Mouse (Mus musculus) heart, embryonic 16.5 days (tissue): ENCODE results near the gene Gm20662. TPM values are rescaled to one million over a fixed set of nuclear protein-coding genes. Genes with fewer than 3 reads are reported as not detected.
A peak's percentile ranks its signal among the peaks of the same experiment; 100 is the strongest.

Source experiments
- ATAC-seq: fragments of 200-750 bp; cut with Nextera tagmentation; replicated peaks from 2 replicates; pipeline ENCODE4 v1.8.0; 2017; ENCODE audit warnings: moderate number of reproducible peaks; ENCODE audit not compliant: insufficient read depth, low FRiP score; ENCODE audit errors: extremely low read depth
- H3K27ac ChIP-seq: fragments of 300-500 bp; sonication (generic); 2 replicates; pipeline ENCODE4 v1.5.1; 2014; ENCODE audit warnings: mild to moderate bottlenecking, low read length, control low read depth, moderate library complexity
- H3K27me3 ChIP-seq: fragments of 300-500 bp; sonication (generic); 2 replicates; pipeline ENCODE4 v1.6.1; 2014; ENCODE audit warnings: low read length, mixed read lengths; ENCODE audit not compliant: control insufficient read depth, insufficient read depth
- H3K36me3 ChIP-seq: fragments of 300-500 bp; sonication (generic); 2 replicates; pipeline ENCODE4 v1.6.1; 2014; ENCODE audit not compliant: control insufficient read depth, insufficient read depth
- H3K4me1 ChIP-seq: fragments of 300-500 bp; sonication (generic); 2 replicates; pipeline ENCODE4 v1.6.1; 2014; ENCODE audit warnings: low read length, mixed read lengths; ENCODE audit not compliant: control insufficient read depth, insufficient read depth
- H3K4me2 ChIP-seq: fragments of 300-500 bp; sonication (generic); 2 replicates; pipeline ENCODE4 v1.6.1; 2014; ENCODE audit warnings: low read depth, mild to moderate bottlenecking, control low read depth, low read length
- H3K4me3 ChIP-seq: fragments of 300-500 bp; sonication (generic); 2 replicates; pipeline ENCODE4 v1.5.1; 2014; ENCODE audit warnings: mild to moderate bottlenecking, control low read depth, low read length
- H3K9ac ChIP-seq: fragments of 300-500 bp; sonication (generic); 2 replicates; pipeline ENCODE4 v1.6.1; 2014; ENCODE audit warnings: low read length, control low read depth
- H3K9me3 ChIP-seq: fragments of 300-500 bp; sonication (generic); replicated peaks from 2 replicates; pipeline ENCODE4 v1.6.1; 2016; ENCODE audit warnings: low read length; ENCODE audit not compliant: control insufficient read depth
- WGBS: fragments of 180-500 bp; shearing (Covaris S2); extraction: QIAGEN DNeasy Blood & Tissue Kit; methylation state at CpG from one replicate; pipeline ENCODE4 v1.1.7; 2014; 5-methylcytosine and 5-hydroxymethylcytosine counted together
- polyA plus RNA-seq: library from polyadenylated mRNA; unstranded; fragments of >200 nt; fragmentation: Nextera tagmentation; extraction: Ambion mirVana; gene quantifications from 2 replicates; pipeline ENCODE4 v1.2.1, GENCODE M21; 2015

Gene Gm20662
- polyA plus RNA-seq, 1 experiment from 2014 or later, result 0.76 TPM

GRCm38 (mm10) chr9:107983421-107983890 is 12.7 kb upstream of the Gm20662 start:
- Histone ChIP-seq H3K4me3 (peak overlapping the region; percentile 83), H3K27ac (peak overlapping the region; percentile 99), H3K27me3 (no peaks in the 10 kb centered on the region), H3K9ac (peak overlapping the region; percentile 81), H3K4me2 (peak overlapping the region; percentile 88), H3K4me1 (peaks cover 49% of the 10 kb centered on the region), H3K9me3 (no peaks in the 10 kb centered on the region), H3K36me3 (peaks cover 5% of the 10 kb centered on the region; the same call in 1 of the 2 replicates)
- peak; percentile 53 for ATAC-seq
- 5% methylated on average over 4 of the region's 4 CpGs for WGBS

DNA sequence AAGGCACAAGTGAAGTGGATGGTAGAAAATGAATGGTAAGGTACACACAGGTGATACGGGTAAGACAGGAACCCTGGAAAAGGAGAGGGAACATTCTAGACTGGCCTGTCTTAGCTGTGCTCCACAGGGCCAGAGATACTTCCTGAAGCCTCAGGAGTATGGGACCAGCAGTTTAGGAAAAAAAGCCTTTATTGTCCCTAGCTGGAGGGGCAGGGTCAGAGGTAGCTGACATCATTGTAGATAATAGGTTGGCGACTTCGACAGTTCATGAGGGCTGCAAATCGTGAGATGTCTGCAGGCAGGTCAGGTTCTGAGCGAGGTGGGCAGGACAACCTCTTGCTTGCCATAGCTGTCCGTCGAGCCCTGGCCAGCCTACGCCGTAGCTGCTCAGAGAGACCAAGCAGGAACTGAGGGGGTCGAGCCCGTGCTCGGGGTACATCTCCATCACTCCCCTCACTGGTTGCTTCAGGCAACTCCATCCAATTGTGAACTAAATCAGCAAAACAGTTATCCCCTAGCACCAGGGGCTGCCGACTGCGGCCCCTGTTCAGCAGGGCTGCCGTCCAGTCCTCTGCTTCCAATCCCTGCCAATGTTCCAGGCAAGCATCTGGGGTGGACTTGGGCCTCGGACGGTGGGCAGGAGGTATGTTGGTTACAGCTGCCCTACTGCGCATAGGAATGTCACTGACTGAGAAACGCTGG is 11.9 kb upstream of the Gm20662 start:
- H3K9me3 ChIP-seq, result no peaks in the 10 kb centered on the region
- H3K4me3 ChIP-seq, result peak overlapping the region; percentile 83
- peak overlapping the region; percentile 99 for H3K27ac ChIP-seq
- H3K36me3 ChIP-seq, result peaks cover 4% of the 10 kb centered on the region; the same call in 1 of the 2 replicates
- H3K4me2 ChIP-seq, result peak overlapping the region; percentile 88
- peak overlapping the region; percentile 81 for H3K9ac ChIP-seq
- peaks cover 49% of the 10 kb centered on the region for H3K4me1 ChIP-seq
- no peak for ATAC-seq
- H3K27me3 ChIP-seq, result no peaks in the 10 kb centered on the region
- 45% methylated on average over 19 of the region's 19 CpGs for WGBS

GRCm38 (mm10) chr9:107984754-107985055 is 11.4 kb upstream of the Gm20662 start:
- Histone ChIP-seq H3K27ac (peak overlapping the region; percentile 99), H3K9me3 (no peaks in the 10 kb centered on the region), H3K36me3 (peaks cover 2% of the 10 kb centered on the region; the same call in 1 of the 2 replicates), H3K4me1 (peaks cover 49% of the 10 kb centered on the region), H3K4me3 (peak overlapping the region; percentile 83), H3K27me3 (no peaks in the 10 kb centered on the region), H3K4me2 (peak overlapping the region; percentile 88), H3K9ac (peak overlapping the region; percentile 81)
- WGBS, result 38% methylated on average over 9 of the region's 9 CpGs
- ATAC-seq, result no peak

DNA sequence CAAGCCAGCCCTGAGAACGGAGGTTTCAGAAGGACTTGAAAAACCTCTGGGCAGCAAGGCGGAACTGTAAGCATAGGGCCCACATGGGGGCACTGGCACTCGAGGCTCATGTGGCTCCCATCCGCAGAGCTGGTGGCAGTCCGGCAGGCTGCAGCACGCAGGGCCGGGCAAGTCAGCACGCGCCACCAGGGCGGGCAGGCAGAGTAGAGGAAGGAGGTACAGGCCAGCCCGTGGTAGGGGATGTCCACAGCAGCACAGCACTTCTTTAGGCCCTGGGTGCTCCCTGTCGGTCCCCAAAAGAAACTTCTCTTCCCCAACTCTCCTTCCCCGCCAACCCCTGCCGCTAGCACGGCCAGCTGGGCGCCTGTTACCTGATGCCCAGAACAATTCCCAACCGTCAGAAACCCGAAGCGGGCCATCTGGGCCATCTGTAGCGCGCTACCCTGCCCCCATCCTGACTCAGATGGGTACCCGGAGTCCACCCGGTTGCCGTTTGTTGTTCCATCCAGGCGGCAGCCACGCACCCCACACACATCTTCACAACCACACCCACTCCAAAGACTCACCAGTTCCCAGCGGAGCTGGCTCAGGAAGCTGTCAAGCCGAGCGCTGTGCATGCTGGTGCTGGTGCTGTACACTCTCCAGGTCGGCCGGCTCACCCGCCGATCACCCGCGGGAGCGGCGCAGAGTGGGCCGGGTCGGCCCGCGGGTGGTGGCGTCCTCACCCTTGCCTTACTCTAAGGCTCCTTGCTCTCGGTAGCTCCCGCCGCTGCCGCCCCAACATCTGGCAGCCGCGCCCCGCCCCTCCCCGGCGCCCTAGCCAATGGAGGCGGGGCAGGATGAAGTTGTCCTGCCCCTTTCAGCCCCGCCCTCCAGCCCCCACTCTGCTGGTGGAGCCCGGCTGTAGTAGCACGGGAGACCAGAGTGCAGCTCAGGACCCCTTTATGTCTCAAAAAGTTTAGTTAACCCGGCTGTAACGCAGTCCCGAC is 10.7 kb upstream of the Gm20662 start, which contains the start of gene Inka1:
Inka1 (minus strand) TSS at position 749 of the 989 bp plus-strand sequence.
- H3K4me1 ChIP-seq, result peaks cover 49% of the 10 kb centered on the region
- no peaks in the 10 kb centered on the region for H3K27me3 ChIP-seq
- H3K4me2 ChIP-seq, result peak within 1 kb of the TSS; percentile 88
- H3K27ac ChIP-seq, result peak within 1 kb of the TSS; percentile 99
- peak within 1 kb of the TSS; percentile 83 for H3K4me3 ChIP-seq
- ATAC-seq, result peak; percentile 63
- no peaks in the 10 kb centered on the region for H3K9me3 ChIP-seq
- WGBS, result under 1% methylated on average over 52 of the region's 58 CpGs
- H3K9ac ChIP-seq, result peak within 1 kb of the TSS; percentile 81
- no peaks in the 10 kb centered on the region for H3K36me3 ChIP-seq

DNA sequence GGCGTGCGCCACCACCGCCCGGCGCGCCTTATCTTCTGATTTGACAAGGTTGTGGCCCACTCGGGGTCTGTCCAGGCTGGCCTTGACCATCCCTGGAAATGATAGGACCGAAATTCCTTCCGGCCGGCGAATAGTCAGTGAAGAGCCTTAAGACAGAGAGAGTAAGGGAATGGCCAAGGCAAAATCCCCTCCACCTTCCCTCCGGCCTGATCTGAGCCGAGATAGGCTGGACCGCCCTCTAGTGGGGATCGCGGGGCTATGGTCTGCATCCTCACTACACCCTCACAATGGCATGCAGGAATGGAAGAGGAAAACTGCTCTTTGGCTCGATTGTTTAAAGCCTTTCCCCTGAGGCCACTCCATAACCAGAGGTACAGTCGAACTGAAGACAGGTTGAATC is 9.8 kb upstream of the Gm20662 start:
- 1% methylated on average over 18 of the region's 18 CpGs for WGBS
- peak overlapping the region; percentile 99 for H3K27ac ChIP-seq
- H3K9me3 ChIP-seq, result no peaks in the 10 kb centered on the region
- H3K4me3 ChIP-seq, result peak overlapping the region; percentile 83
- H3K9ac ChIP-seq, result peak overlapping the region; percentile 81
- H3K36me3 ChIP-seq, result no peaks in the 10 kb centered on the region
- 0 out of 2 replicates have a peak, but pooled peaks have one; percentile 11 for ATAC-seq
- peaks cover 40% of the 10 kb centered on the region for H3K4me1 ChIP-seq
- H3K4me2 ChIP-seq, result peak overlapping the region; percentile 88
- H3K27me3 ChIP-seq, result no peaks in the 10 kb centered on the region

GRCm38 (mm10) chr9:107987950-107988349 is 8.2 kb upstream of the Gm20662 start:
- Histone ChIP-seq H3K9me3 (no peaks in the 10 kb centered on the region), H3K4me3 (no peak overlapping the region), H3K4me2 (no peak overlapping the region), H3K9ac (no peak overlapping the region), H3K27ac (no peak overlapping the region), H3K36me3 (no peaks in the 10 kb centered on the region), H3K27me3 (no peaks in the 10 kb centered on the region), H3K4me1 (peaks cover 25% of the 10 kb centered on the region)
- no peak for ATAC-seq
- WGBS, result 65% methylated on average over 3 of the region's 3 CpGs

DNA sequence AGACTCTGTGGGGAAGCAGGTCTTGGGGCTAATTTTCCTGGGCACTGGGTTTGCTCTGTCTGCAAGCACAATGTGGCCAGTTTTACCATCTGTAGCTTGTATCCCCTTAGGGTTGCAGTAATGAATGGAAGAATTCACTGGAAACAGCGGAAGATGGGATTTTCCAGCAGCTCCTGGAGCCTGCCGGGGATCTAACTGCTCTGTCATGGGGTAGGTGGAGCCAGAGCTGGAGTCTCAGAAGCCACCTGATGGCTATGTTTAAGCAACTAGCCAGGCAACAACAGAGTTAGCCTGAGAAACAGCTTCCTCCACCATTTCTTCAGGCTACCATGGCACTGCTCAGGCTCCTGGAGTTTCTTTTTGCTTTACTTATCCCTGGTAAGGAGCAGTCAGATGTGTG is 4.0 kb upstream of the Gm20662 start, which contains the start of gene Cdhr4:
Cdhr4 (plus strand) TSS at position 301 of the 400 bp plus-strand sequence.
- Histone ChIP-seq H3K4me3 (no peak within 1 kb of the TSS), H3K4me2 (no peak within 1 kb of the TSS), H3K36me3 (no peaks in the 10 kb centered on the region), H3K27me3 (no peaks in the 10 kb centered on the region), H3K9me3 (no peaks in the 10 kb centered on the region), H3K4me1 (no peaks in the 10 kb centered on the region; the same call in 1 of the 2 replicates), H3K9ac (no peak within 1 kb of the TSS), H3K27ac (no peak within 1 kb of the TSS)
- 72% methylated on average over 2 of the region's 2 CpGs for WGBS
- no peak for ATAC-seq

GRCm38 (mm10) chr9:107993013-107993412 is 3.1 kb upstream of the Gm20662 start:
- 85% methylated on average over 11 of the region's 11 CpGs for WGBS
- Histone ChIP-seq H3K4me3 (no peak overlapping the region), H3K27ac (no peak overlapping the region), H3K36me3 (no peaks in the 10 kb centered on the region), H3K27me3 (no peaks in the 10 kb centered on the region), H3K4me2 (no peak overlapping the region), H3K4me1 (no peaks in the 10 kb centered on the region; the same call in 1 of the 2 replicates), H3K9me3 (no peaks in the 10 kb centered on the region), H3K9ac (no peak overlapping the region)
- 0 out of 2 replicates have a peak, but pooled peaks have one; percentile 8 for ATAC-seq
